Mouse (Mus musculus) layer of hippocampus, adult 9-11 months (tissue): Measurements from ENCODE around the gene Loxl1.

ENCODE experiments used
- DNase-seq: peaks from one replicate; pipeline ENCODE4 v3.0.0; 2022

Gene Loxl1

GRCm38 (mm10) chr9:58312944-58313359 lies at the start of gene Loxl1:
Gene Loxl1 (minus strand): TSS chr9:58313186.
- DNase-seq: peak; percentile 39

DNA sequence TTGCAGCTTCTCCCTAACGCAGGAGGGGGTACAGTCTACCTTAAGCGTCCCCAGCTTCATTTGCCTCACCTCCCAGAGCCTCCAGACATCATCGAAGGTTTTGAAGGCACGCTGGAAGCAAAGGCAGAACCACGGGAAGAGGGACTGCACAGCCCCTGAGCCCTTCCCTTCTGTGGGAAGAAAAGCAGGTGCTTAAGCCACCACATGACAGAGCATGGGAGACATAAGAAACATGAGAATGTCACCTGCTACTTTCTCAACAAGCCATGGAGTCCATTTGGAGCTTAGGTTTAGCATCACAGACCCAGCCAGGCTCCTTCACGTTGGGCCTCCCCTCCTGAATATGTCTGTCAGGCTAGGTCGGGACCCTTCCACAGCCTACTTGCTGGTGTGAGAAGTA lies 49.0 kb upstream of the Loxl1 start:
- no peak for DNase-seq

GRCm38 (mm10) chr9:58361373-58361772 lies 48.4 kb upstream of the Loxl1 start:
- no peak for DNase-seq

DNA sequence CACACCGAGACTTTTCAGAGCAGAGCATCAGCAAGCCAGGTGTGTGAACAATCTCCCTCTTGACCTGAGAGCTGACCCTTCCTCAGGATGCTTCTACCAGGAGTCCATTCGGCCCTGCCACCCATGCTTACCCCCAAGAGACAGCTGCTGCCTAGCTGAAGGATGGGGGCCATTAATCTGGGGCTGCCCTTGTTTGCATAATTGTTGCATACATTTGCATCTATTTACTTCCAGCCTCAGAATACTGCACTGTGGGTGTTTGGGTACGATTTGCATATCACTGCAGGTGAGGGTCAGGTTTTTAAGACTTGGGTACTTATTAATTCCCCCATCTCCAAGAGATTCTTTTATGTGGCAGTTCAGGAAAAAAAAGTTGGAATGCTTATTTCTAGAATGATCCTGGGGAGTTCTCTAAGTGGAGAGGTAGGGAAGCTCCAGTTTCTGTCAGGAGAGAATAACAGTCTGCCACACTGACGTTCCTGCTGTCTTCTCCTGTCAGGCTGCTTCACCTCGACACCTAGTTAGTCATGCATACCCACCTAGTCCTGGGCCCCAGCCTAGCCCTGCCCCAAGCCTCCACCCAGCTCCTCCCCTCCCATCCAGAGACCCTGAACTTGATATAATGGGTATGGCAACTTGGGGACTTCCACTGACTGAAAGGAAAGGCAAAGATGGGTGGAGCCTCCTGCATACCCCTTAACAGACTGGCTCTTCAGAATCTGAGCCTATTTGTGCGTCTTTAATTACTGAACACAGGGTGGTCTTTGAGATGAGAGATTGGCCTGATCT lies 42.5 kb upstream of the Loxl1 start:
- no peak for DNase-seq

GRCm38 (mm10) chr9:58354701-58355100 lies 41.7 kb upstream of the Loxl1 start:
- no peak for DNase-seq

- DNase-seq: no peak
Observed at GRCm38 (mm10) chr9:58353224-58353623, 40.2 kb upstream of the Loxl1 start.

GRCm38 (mm10) chr9:58347795-58348194 lies 34.8 kb upstream of the Loxl1 start:
- DNase-seq: no peak

GRCm38 (mm10) chr9:58346498-58346897 lies 33.5 kb upstream of the Loxl1 start:
- DNase-seq: no peak

DNA sequence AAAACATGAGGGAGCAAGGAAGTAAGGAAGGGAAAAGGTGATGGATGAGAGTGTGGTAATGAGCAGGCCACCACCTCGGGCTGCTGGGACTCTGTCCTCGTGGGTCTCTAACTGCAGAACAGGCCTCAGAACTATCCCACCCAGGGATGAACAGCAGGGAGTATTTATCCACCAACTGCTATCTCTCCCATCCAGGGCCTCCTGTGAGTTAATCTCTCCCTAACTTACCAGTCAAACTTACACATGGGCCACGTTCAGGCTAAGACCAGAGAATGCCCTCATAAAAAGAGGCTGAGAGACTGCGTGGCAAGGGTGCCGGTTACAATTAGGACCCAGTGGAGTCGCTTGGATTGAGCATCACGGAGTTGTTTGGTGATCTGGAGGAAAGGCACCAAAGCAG lies 33.0 kb upstream of the Loxl1 start:
- DNase-seq: no peak

- DNase-seq: no peak
Observed at GRCm38 (mm10) chr9:58341795-58342194, 28.8 kb upstream of the Loxl1 start.

- DNase-seq: no peak
Observed at GRCm38 (mm10) chr9:58336650-58337281, 23.8 kb upstream of the Loxl1 start.

GRCm38 (mm10) chr9:58331276-58331675 lies 18.3 kb upstream of the Loxl1 start:
- no peak for DNase-seq

GRCm38 (mm10) chr9:58330293-58330692 lies 17.3 kb upstream of the Loxl1 start:
- peak; percentile 73 for DNase-seq

DNA sequence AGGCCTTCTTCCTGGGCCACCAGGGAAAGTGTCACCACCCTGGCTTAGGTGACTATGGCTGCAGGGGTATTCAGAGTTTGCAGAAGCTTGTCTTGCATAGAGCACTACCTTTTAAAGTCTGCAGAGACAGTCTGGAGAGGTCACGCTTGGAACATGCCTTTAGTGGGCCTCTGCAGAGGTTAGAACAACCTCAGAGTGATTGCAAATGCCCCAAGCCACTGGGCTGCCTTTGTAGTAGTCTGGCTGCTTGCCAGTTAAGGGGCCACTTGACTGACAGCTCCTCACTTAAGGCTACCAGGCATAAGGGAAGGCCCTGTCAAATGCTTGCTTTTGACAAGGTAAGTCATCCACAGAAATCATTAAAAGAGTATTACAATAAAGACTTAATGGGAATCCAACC lies 14.4 kb upstream of the Loxl1 start:
- DNase-seq: no peak

- DNase-seq: no peak
Observed at GRCm38 (mm10) chr9:58326477-58327180, 13.6 kb upstream of the Loxl1 start.

DNA sequence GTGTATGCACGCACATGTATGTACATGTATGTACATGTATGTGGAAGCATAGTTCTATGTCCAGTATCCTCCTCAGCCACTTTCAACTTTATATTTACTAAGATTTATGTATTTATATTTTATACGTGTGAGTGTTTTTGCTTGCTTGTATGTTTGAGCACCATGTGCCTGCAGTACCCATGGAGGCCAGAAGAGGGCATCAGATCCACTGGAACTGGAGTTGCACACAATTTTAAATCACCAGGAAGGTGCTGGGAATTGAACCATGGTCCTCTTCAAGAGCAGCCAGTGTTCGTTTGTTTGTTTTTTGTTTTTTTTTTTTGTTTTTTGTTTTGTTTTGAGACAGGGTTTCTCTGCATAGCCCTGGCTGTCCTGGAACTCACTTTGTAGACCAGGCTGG lies 8.7 kb upstream of the Loxl1 start:
- DNase-seq: no peak

- no peak for DNase-seq
Observed at GRCm38 (mm10) chr9:58318317-58318716, 5.3 kb upstream of the Loxl1 start.

DNA sequence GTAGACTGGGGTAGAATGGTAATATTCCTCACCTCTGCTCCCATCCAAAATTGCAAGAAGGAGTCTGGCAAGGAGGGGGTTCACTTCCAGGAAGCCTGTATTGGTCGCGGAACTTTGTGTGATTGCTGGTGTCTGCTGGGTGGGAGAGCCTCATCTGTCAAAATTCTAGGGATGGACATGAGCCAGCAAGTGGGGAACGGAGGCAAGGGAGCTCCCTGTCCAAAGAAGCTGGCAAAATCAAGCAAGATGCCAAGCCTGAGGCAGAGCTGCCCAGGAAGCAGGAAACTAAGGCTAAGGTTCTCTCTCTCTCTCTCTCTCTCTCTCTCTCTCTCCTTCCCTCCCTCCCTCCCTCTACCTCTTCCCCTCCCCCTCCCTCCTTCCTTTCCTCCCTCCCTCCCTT lies 4.4 kb upstream of the Loxl1 start:
- no peak for DNase-seq

DNA sequence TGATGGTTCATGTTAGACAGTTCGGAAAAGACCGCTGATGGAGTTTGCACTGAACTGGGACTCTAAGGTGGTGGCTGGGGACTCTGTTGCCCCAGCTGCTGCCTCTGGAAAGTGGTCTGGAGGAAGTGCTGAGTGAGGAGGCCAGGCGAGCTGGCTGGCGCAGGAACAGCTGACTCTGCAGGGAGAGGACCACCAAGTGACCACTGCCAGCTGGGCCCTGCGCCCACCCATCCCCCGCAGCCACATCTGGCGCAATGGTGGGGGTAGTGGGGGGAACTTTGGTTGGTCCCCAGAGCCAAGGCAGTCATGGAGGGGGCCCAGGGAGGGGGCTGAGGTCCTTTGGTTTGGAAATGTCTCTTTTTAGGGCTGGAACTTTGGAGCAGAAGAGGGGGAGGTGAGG lies 3.8 kb upstream of the Loxl1 start:
- no peak for DNase-seq

DNA sequence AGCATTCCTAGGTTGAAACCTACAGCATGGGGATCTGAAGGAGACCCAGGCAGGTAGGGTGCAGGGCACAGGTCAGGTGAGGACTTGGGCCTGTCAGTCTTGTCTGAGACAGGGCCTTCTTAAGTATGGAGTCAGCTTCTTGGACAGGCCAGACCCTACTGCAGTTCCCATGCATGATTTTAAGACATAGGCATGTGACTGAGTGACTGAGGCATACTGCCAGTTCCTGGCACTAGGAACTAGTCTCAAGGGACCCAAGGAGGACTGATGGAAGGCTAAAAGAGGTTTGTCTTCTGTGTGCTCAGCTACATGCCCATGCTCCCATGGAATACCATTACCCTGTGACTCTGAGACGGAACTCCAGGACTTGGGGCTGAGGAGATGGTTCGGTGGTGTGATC lies 2.9 kb upstream of the Loxl1 start:
- no peak for DNase-seq

DNA sequence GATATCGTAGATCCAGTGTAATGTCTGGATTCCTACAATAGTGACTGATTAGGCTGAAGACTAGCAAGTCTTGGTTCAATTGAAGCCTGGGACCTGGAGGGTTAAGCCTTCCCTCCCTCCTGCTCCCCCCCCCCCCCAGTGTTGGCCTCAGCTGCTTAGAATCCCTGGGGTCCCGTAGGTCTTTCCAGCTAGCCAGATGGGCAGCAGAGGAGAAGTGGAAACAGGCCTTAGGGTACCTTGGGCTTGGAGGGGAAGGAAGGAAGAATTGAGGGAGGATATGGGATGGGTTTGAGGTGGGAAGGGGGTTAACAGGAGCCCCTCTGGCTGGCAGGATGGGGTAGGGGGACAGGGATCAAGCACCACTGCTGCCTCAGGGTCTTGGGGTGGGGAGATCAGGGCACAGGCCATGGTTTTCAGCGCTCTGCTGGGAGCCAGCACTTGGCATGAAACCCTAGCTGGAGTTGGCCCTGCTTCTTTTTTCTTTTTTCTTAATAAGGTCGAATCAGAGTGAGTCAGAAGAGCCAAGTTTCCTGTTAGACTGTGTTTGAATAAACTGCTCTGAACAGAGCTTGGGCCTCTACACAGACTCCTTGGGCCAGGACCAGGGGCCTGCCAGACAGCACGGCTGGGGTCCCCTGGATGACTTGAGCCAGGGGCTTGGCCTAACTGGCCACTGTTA lies 1.8 kb upstream of the Loxl1 start:
- no peak for DNase-seq

- no peak for DNase-seq
Observed at GRCm38 (mm10) chr9:58312196-58312943, 616 bp downstream of the Loxl1 start.
